Mouse (Mus musculus) CH12.LX (cell line): ENCODE measurements at regions not wholly inside any gene's neighbourhood (a gene's known extent, or its start where the extent isn't known, plus 50 kb on each side); places are given as distances from the start of the nearest gene placed in this dataset.

ENCODE experiments used
- DNase-seq: peaks from one replicate; pipeline ENCODE4 v3.0.0-alpha.2; 2013; ENCODE audit errors: extremely low read depth
- H3K27ac ChIP-seq: 2 replicates; pipeline ENCODE4 v1.5.1; 2012; ENCODE audit warnings: low read depth, mild to moderate bottlenecking, control low read depth, moderate library complexity; ENCODE audit not compliant: insufficient read depth
- H3K27me3 ChIP-seq: replicated peaks from 2 replicates; pipeline ENCODE3; 2012; ENCODE audit warnings: inconsistent platforms
- H3K36me3 ChIP-seq, 2 experiments: replicated peaks in 1 of 2; 2 replicates each; pipeline versions ENCODE3 to v1.6.1; 2012; ENCODE audit warnings: inconsistent platforms in 1 of 2, low read length in 1 of 2, mild to moderate bottlenecking in 1 of 2, mixed read lengths in 1 of 2, moderate library complexity in 1 of 2; ENCODE audit not compliant: control insufficient read depth in 1 of 2, insufficient read depth in 1 of 2
- H3K4me1 ChIP-seq, 2 experiments: 2 replicates each; pipeline ENCODE4 v1.6.1; 2012; ENCODE audit warnings: inconsistent platforms in 1 of 2, moderate library complexity in 1 of 2; ENCODE audit not compliant: insufficient read depth in 2 of 2, control insufficient read depth in 1 of 2
- H3K4me2 ChIP-seq: 2 replicates; pipeline ENCODE4 v1.6.1; 2012; ENCODE audit warnings: low read depth, mild to moderate bottlenecking, control low read depth; ENCODE audit not compliant: poor library complexity, insufficient read depth, severe bottlenecking
- H3K4me3 ChIP-seq, 3 experiments: fragments of 150-350 bp in 1 of 3; sonication (generic) in 1 of 3; replicated peaks in 1 of 3; 2 replicates each; pipeline versions ENCODE3 to v1.5.1; 2011 to 2012; ENCODE audit warnings: low read depth in 2 of 3, low read length in 2 of 3, mild to moderate bottlenecking in 2 of 3, moderate library complexity in 2 of 3, control low read depth in 1 of 3, improper control_type of control experiment in 1 of 3, inconsistent platforms in 1 of 3, mixed read lengths in 1 of 3; ENCODE audit not compliant: poor library complexity in 1 of 3
- H3K79me2 ChIP-seq: replicated peaks from 2 replicates; pipeline ENCODE4 v1.6.1; 2012; ENCODE audit warnings: mild to moderate bottlenecking, moderate library complexity; ENCODE audit not compliant: control insufficient read depth, poor library complexity, insufficient read depth, severe bottlenecking; ENCODE audit errors: extremely low read depth
- H3K9ac ChIP-seq: 2 replicates; pipeline ENCODE4 v1.6.1; 2012; ENCODE audit warnings: low read depth, mild to moderate bottlenecking, control low read depth, moderate library complexity; ENCODE audit not compliant: insufficient read depth
- H3K9me3 ChIP-seq: replicated peaks from 2 replicates; pipeline ENCODE3; 2012; ENCODE audit warnings: low read length, inconsistent platforms, mixed read lengths
- BHLHE40 ChIP-seq: IDR thresholded peaks from 2 replicates; pipeline ENCODE4 v1.6.1; 2011; ENCODE audit warnings: mild to moderate bottlenecking, low read depth, low read length, improper control_type of control experiment
- CHD1 ChIP-seq: IDR thresholded peaks from 2 replicates; pipeline ENCODE4 v1.6.1; 2012; ENCODE audit warnings: low read depth, low read length, improper control_type of control experiment, inconsistent platforms
- CHD2 ChIP-seq: IDR thresholded peaks from 2 replicates; pipeline ENCODE4 v1.6.1; 2011; ENCODE audit warnings: low read length, improper control_type of control experiment
- E2F4 ChIP-seq: IDR thresholded peaks from 2 replicates; pipeline ENCODE4 v1.6.1; 2011; ENCODE audit warnings: low read depth, low read length, improper control_type of control experiment; ENCODE audit not compliant: insufficient replicate concordance
- EP300 ChIP-seq: IDR thresholded peaks from 2 replicates; pipeline ENCODE4 v1.6.1; 2011; ENCODE audit warnings: low read length, improper control_type of control experiment
- ETS1 ChIP-seq: conservative IDR thresholded peaks from 2 replicates; pipeline ENCODE4 v1.6.1; 2012; ENCODE audit warnings: low read depth, mild to moderate bottlenecking, inconsistent platforms, low read length, improper control_type of control experiment, moderate library complexity
- GABPA ChIP-seq: IDR thresholded peaks from 2 replicates; pipeline ENCODE4 v1.6.1; 2012; ENCODE audit warnings: low read depth, low read length, improper control_type of control experiment, inconsistent platforms; ENCODE audit not compliant: insufficient replicate concordance
- HCFC1 ChIP-seq: IDR thresholded peaks from 2 replicates; pipeline ENCODE4 v1.6.1; 2012; ENCODE audit warnings: low read depth, mild to moderate bottlenecking, inconsistent platforms, low read length, improper control_type of control experiment
- IRF4 ChIP-seq: IDR thresholded peaks from 2 replicates; pipeline ENCODE4 v1.6.1; 2014; ENCODE audit warnings: low read depth, mild to moderate bottlenecking, inconsistent platforms, low read length, improper control_type of control experiment
- JUN ChIP-seq: IDR thresholded peaks from 2 replicates; pipeline ENCODE4 v1.6.1; 2011; ENCODE audit warnings: low read depth, mild to moderate bottlenecking, low read length, improper control_type of control experiment, moderate library complexity; ENCODE audit not compliant: insufficient read depth
- MAFK ChIP-seq: IDR thresholded peaks from 2 replicates; pipeline ENCODE4 v1.6.1; 2011; ENCODE audit warnings: low read length, improper control_type of control experiment; ENCODE audit not compliant: insufficient replicate concordance
- MAX ChIP-seq: IDR thresholded peaks from 2 replicates; pipeline ENCODE4 v1.6.1; 2011; ENCODE audit warnings: low read length, improper control_type of control experiment
- NELFE ChIP-seq: IDR thresholded peaks from 2 replicates; pipeline ENCODE4 v1.6.1; 2011; ENCODE audit warnings: low read depth, low read length, improper control_type of control experiment
- PAX5 ChIP-seq: IDR thresholded peaks from 2 replicates; pipeline ENCODE4 v1.6.1; 2012; ENCODE audit warnings: low read length, inconsistent platforms, mixed read lengths
- POLR2AphosphoS2 ChIP-seq: IDR thresholded peaks from 2 replicates; pipeline ENCODE4 v1.6.1; 2011; ENCODE audit warnings: low read depth, low read length, improper control_type of control experiment
- SMC3 ChIP-seq: IDR thresholded peaks from 2 replicates; pipeline ENCODE4 v1.6.1; 2011; ENCODE audit warnings: low read depth, low read length, improper control_type of control experiment
- TBP ChIP-seq: conservative IDR thresholded peaks from 2 replicates; pipeline ENCODE4 v1.6.1; 2011; ENCODE audit warnings: low read depth, low read length, improper control_type of control experiment
- TCF12 ChIP-seq: IDR thresholded peaks from 2 replicates; pipeline ENCODE4 v1.6.1; 2014; ENCODE audit warnings: low read depth, mild to moderate bottlenecking, inconsistent platforms, low read length, improper control_type of control experiment
- UBTF ChIP-seq: IDR thresholded peaks from 2 replicates; pipeline ENCODE4 v1.6.1; 2012; ENCODE audit warnings: low read depth, mild to moderate bottlenecking, inconsistent platforms, low read length, improper control_type of control experiment, moderate library complexity
- USF1 ChIP-seq: IDR thresholded peaks from 2 replicates; pipeline ENCODE4 v1.6.1; 2014; ENCODE audit warnings: low read depth, mild to moderate bottlenecking, inconsistent platforms, low read length, improper control_type of control experiment
- USF2 ChIP-seq: conservative IDR thresholded peaks from 2 replicates; pipeline ENCODE4 v1.6.1; 2011; ENCODE audit warnings: low read depth, low read length, improper control_type of control experiment
- ZC3H11A ChIP-seq: IDR thresholded peaks from 2 replicates; pipeline ENCODE4 v1.6.1; 2012; ENCODE audit warnings: low read depth, mild to moderate bottlenecking, inconsistent platforms, low read length, improper control_type of control experiment
- ZNF384 ChIP-seq: IDR thresholded peaks from 2 replicates; pipeline ENCODE4 v1.6.1; 2012; ENCODE audit warnings: low read depth, low read length, improper control_type of control experiment, inconsistent platforms
- dilution Hi-C: fragments of 300-500 bp; cut with MboI; formaldehyde crosslinking; loops from 2 replicates; pipeline ENCODE4 v1.14.3; 2020; ENCODE audit warnings: low sequenced_read_pairs; ENCODE audit not compliant: extremely low pct_unique_long_range_greater_than_20kb, extremely low pct_ligation_motif_present
- in situ Hi-C: fragments of 300-500 bp; cut with MboI; formaldehyde crosslinking; loops from 3 replicates; pipeline ENCODE4 v1.14.3; 2019; ENCODE audit warnings: low sequenced_read_pairs, low pct_ligation_motif_present, low pct_unique_long_range_greater_than_20kb, mixed read lengths

GRCm38 (mm10) chr6:147357031-147357430 lies 93.0 kb upstream of the Pthlh start (continued):
- TF ChIP-seq ETS1 (peak; percentile 89), POLR2AphosphoS2 (no peak), USF2 (no peak), ZNF384 (peak; percentile 80), E2F4 (no peak), PAX5 (no peak)

- H3K9me3 ChIP-seq = no peaks in the 10 kb centered on the region
- H3K27ac ChIP-seq = peak overlapping the region; percentile 60; the same call in 1 of the 2 replicates
- H3K9ac ChIP-seq = 0 out of 2 replicates have a peak overlapping the region, but pooled peaks have one; percentile 19
- TF ChIP-seq SMC3 (no peak), CHD2 (no peak), TCF12 (no peak), IRF4 (no peak), POLR2AphosphoS2 (no peak), MAFK (no peak), BHLHE40 (no peak), USF2 (no peak), MAX (no peak), JUN (no peak), ZC3H11A (no peak), CHD1 (no peak), HCFC1 (no peak), NELFE (no peak), GABPA (no peak), UBTF (no peak), EP300 (no peak), TBP (no peak), USF1 (no peak)
- TF ChIP-seq, all 38 proteins: peak for 0
- H3K27me3 ChIP-seq = no peaks in the 10 kb centered on the region
- no peak overlapping the region for H3K4me3 ChIP-seq
- H3K4me1 ChIP-seq = peaks cover 11 to 33% of the 10 kb centered on the region in 2 experiments; a peak in 3 of 4 replicates
- H3K79me2 ChIP-seq = no peaks in the 10 kb centered on the region
- peak; percentile 19 for DNase-seq
- dilution Hi-C loops (no loop called here), in situ Hi-C loops (no loop called here)
- no peaks in the 10 kb centered on the region for H3K36me3 ChIP-seq
- H3K4me2 ChIP-seq = peak overlapping the region; percentile 77; the same call in 1 of the 2 replicates
Observed at GRCm38 (mm10) chr6:147356570-147356969, 92.6 kb upstream of the Pthlh start.
